Mouse (Mus musculus): ENCODE measurements around the gene Slc26a10. TPM values are rescaled to one million over a fixed set of nuclear protein-coding genes. Genes with fewer than 3 reads are reported as not detected.

The Slc26a10 gene
- polyA plus RNA-seq, 1 experiment, result 6.4 TPM

GRCm38 (mm10) chr10:127188079-127188453 is 7.6 kb upstream of the Slc26a10 start:
- Histone ChIP-seq H3K36me3 (ENCODE audit: control insufficient read depth, insufficient read depth, low read length) (no peaks in the 10 kb centered on the region), H3K27ac (ENCODE audit: control insufficient read depth, insufficient read depth, low read length) (no peak overlapping the region), H3K4me3 (ENCODE audit: control insufficient read depth, insufficient read depth, low read length) (no peak overlapping the region; the same call in 1 of the 2 replicates), H3K4me1 (replicated peaks; ENCODE audit: control insufficient read depth, insufficient read depth, low read length) (peaks cover 14% of the 10 kb centered on the region; the same call in 1 of the 2 replicates), H3K27me3 (ENCODE audit: control insufficient read depth, insufficient read depth, low read length) (peaks cover 20% of the 10 kb centered on the region)
- TF ChIP-seq CTCF (IDR thresholded peaks at IDR 0.05; ENCODE audit: borderline replicate concordance, control insufficient read depth, extremely low read depth, insufficient read depth, low read length, poor library complexity), result no peak
- TF ChIP-seq POLR2A (IDR thresholded peaks at IDR 0.05; ENCODE audit: control insufficient read depth, extremely low read depth, insufficient read depth, low read length, poor library complexity), result no peak
- DNase-seq, result no peak
- 5% methylated on average over 18 of the region's 21 CpGs for WGBS

GRCm38 (mm10) chr10:127187371-127188078 is 7.1 kb upstream of the Slc26a10 start:
- no peak for DNase-seq
- Histone ChIP-seq H3K4me3 (ENCODE audit: control insufficient read depth, insufficient read depth, low read length) (no peak overlapping the region), H3K4me1 (replicated peaks; ENCODE audit: control insufficient read depth, insufficient read depth, low read length) (peaks cover 14% of the 10 kb centered on the region; the same call in 1 of the 2 replicates), H3K27ac (ENCODE audit: control insufficient read depth, insufficient read depth, low read length) (no peak overlapping the region), H3K36me3 (ENCODE audit: control insufficient read depth, insufficient read depth, low read length) (no peaks in the 10 kb centered on the region), H3K27me3 (ENCODE audit: control insufficient read depth, insufficient read depth, low read length) (peaks cover 20% of the 10 kb centered on the region)
- TF ChIP-seq CTCF (IDR thresholded peaks at IDR 0.05; ENCODE audit: borderline replicate concordance, control insufficient read depth, extremely low read depth, insufficient read depth, low read length, poor library complexity) (no peak), POLR2A (IDR thresholded peaks at IDR 0.05; ENCODE audit: control insufficient read depth, extremely low read depth, insufficient read depth, low read length, poor library complexity) (no peak)
- whole genome bisulfite sequencing, result 90% methylated on average over 10 of the region's 10 CpGs

- WGBS, result 100% methylated on average over 1 of the region's 1 CpGs
- Histone ChIP-seq H3K4me3 (ENCODE audit: control insufficient read depth, insufficient read depth, low read length) (no peak overlapping the region), H3K27ac (ENCODE audit: control insufficient read depth, insufficient read depth, low read length) (no peak overlapping the region), H3K4me1 (replicated peaks; ENCODE audit: control insufficient read depth, insufficient read depth, low read length) (peaks cover 14% of the 10 kb centered on the region; the same call in 1 of the 2 replicates), H3K27me3 (ENCODE audit: control insufficient read depth, insufficient read depth, low read length) (peaks cover 20% of the 10 kb centered on the region), H3K36me3 (ENCODE audit: control insufficient read depth, insufficient read depth, low read length) (no peaks in the 10 kb centered on the region)
- TF ChIP-seq CTCF (IDR thresholded peaks at IDR 0.05; ENCODE audit: borderline replicate concordance, control insufficient read depth, extremely low read depth, insufficient read depth, low read length, poor library complexity), result no peak
- TF ChIP-seq POLR2A (IDR thresholded peaks at IDR 0.05; ENCODE audit: control insufficient read depth, extremely low read depth, insufficient read depth, low read length, poor library complexity), result no peak
- DNase-seq, result no peak
Measured at GRCm38 (mm10) chr10:127186451-127186850, 6.0 kb upstream of the Slc26a10 start.

GRCm38 (mm10) chr10:127185506-127185905 is 5.1 kb upstream of the Slc26a10 start:
- DNase-seq, result no peak
- no peak overlapping the region for H3K4me3 ChIP-seq (ENCODE audit: control insufficient read depth, insufficient read depth, low read length)
- H3K4me1 ChIP-seq (replicated peaks; ENCODE audit: control insufficient read depth, insufficient read depth, low read length), result peaks cover 14% of the 10 kb centered on the region; the same call in 1 of the 2 replicates
- TF ChIP-seq POLR2A (IDR thresholded peaks at IDR 0.05; ENCODE audit: control insufficient read depth, extremely low read depth, insufficient read depth, low read length, poor library complexity), result no peak
- no peak for TF ChIP-seq CTCF (IDR thresholded peaks at IDR 0.05; ENCODE audit: borderline replicate concordance, control insufficient read depth, extremely low read depth, insufficient read depth, low read length, poor library complexity)
- H3K27me3 ChIP-seq (ENCODE audit: control insufficient read depth, insufficient read depth, low read length), result peaks cover 20% of the 10 kb centered on the region
- no peaks in the 10 kb centered on the region for H3K36me3 ChIP-seq (ENCODE audit: control insufficient read depth, insufficient read depth, low read length)
- whole genome bisulfite sequencing, result 93% methylated on average over 15 of the region's 15 CpGs
- no peak overlapping the region for H3K27ac ChIP-seq (ENCODE audit: control insufficient read depth, insufficient read depth, low read length)

GRCm38 (mm10) chr10:127185101-127185500 is 4.7 kb upstream of the Slc26a10 start:
- no peak for TF ChIP-seq POLR2A (IDR thresholded peaks at IDR 0.05; ENCODE audit: control insufficient read depth, extremely low read depth, insufficient read depth, low read length, poor library complexity)
- TF ChIP-seq CTCF (IDR thresholded peaks at IDR 0.05; ENCODE audit: borderline replicate concordance, control insufficient read depth, extremely low read depth, insufficient read depth, low read length, poor library complexity), result no peak

GRCm38 (mm10) chr10:127183759-127184158 is 3.3 kb upstream of the Slc26a10 start:
- Histone ChIP-seq H3K4me3 (ENCODE audit: control insufficient read depth, insufficient read depth, low read length) (no peak overlapping the region), H3K4me1 (replicated peaks; ENCODE audit: control insufficient read depth, insufficient read depth, low read length) (0 out of 2 replicates have a peak, but pooled peaks cover 9% of the 10 kb centered on the region), H3K27me3 (ENCODE audit: control insufficient read depth, insufficient read depth, low read length) (peaks cover 13% of the 10 kb centered on the region), H3K27ac (ENCODE audit: control insufficient read depth, insufficient read depth, low read length) (no peak overlapping the region), H3K36me3 (ENCODE audit: control insufficient read depth, insufficient read depth, low read length) (no peaks in the 10 kb centered on the region)
- no peak for TF ChIP-seq CTCF (IDR thresholded peaks at IDR 0.05; ENCODE audit: borderline replicate concordance, control insufficient read depth, extremely low read depth, insufficient read depth, low read length, poor library complexity)
- no peak for TF ChIP-seq POLR2A (IDR thresholded peaks at IDR 0.05; ENCODE audit: control insufficient read depth, extremely low read depth, insufficient read depth, low read length, poor library complexity)
- DNase-seq, result no peak
- WGBS, result 33% methylated on average over 20 of the region's 20 CpGs

More at GRCm38 (mm10) chr10:127185101-127185500, 4.7 kb upstream of the Slc26a10 start:
- no peak for DNase-seq
- peaks cover 16% of the 10 kb centered on the region; the same call in 1 of the 2 replicates for H3K4me1 ChIP-seq (replicated peaks; ENCODE audit: control insufficient read depth, insufficient read depth, low read length)
- WGBS, result 81% methylated on average over 9 of the region's 9 CpGs
- H3K27ac ChIP-seq (ENCODE audit: control insufficient read depth, insufficient read depth, low read length), result no peak overlapping the region
- H3K4me3 ChIP-seq (ENCODE audit: control insufficient read depth, insufficient read depth, low read length), result no peak overlapping the region
- no peaks in the 10 kb centered on the region for H3K36me3 ChIP-seq (ENCODE audit: control insufficient read depth, insufficient read depth, low read length)
- H3K27me3 ChIP-seq (ENCODE audit: control insufficient read depth, insufficient read depth, low read length), result peaks cover 20% of the 10 kb centered on the region
